Mouse (Mus musculus): ENCODE results near the gene Dnase1. TPM values are rescaled to one million over a fixed set of nuclear protein-coding genes. Genes with fewer than 3 reads are reported as not detected.
A peak's percentile ranks its signal among the peaks of the same experiment; 100 is the strongest.
"Not testable (repeated sequence)": the region's sequence is repeated elsewhere in the genome, so short reads cannot be mapped to it uniquely, and the experiment has no call there.

The Dnase1 gene
- total RNA-seq, 2 experiments from 2014 or later = not detected

DNA sequence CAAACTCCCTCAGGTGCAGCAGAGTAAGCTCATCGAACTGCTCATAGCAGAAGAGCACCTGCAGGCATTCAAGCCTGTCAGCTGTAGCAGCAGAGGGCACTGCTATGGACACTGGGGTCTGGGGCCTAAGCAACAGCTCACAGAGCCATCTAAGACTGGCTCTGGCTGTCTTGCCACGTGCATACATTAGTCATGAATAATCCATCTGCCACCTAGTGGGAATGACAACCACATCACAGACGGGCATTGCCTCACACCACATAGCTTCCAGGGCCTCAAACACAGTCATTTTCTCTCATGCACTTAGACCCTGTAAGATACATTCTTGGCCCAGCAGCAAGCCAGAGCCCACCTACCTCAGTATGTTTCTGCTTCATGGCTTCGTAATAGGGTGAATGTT is 8.8 kb downstream of the Dnase1 start:
- DNase-seq = no peak

DNA sequence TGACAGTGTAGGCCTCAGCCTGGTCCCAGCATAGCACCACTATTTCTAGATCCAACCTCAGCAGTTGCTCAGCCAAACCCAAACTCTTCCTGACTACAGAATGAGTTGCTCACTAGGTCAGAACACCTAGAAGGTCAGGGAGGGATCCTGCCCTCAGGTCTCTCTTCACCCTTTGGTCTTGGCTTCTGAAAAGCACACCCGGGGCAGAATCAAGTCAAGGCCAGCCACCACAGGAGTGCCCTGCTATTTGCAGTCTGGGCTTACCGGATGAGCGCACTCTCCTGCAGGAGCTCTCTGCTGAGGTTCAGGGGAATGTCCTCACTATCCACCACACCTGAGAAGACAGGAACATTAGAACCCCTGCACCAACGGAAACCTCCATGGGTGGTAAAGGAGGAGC is 15.9 kb downstream of the Dnase1 start:
- DNase-seq = no peak

DNA sequence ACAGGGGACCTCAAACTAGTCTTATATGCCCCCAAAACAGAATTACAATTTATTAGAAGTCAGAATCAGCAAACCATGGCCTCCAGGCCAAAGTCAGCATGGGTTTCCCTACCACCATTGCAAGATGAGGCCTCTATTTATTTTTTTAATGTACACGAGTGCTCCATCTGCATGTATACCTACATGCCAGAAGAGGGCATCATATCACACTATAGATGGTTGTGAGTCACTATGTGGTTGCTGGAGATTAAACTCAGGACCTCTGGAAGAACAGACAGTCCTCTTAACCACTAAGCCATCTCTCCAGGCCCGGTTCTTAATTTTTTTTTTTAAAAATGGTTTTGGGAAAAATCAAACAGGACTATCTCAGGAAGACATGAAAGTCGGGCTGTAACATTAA is 17.1 kb downstream of the Dnase1 start:
- no peak for DNase-seq

DNA sequence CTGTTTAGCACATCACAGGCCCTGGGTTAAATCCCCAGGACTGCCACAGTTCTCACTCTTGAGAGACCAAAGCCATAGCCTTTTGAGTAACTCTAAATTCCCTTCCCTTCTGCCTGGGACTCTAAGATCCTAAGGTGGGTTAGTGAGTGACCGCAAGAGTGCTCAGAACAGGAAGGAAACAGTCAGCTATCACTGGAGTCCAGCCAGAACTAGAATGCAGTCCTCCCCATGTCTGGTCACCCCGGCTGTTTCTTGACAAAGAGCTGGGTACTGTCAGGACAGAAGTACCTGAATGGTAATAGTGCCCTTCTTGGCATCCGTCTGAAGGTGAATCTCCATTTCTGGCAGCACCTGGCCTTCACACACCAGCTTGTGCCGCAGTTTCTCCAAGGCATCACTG is 28.2 kb downstream of the Dnase1 start:
- DNase-seq = no peak

DNA sequence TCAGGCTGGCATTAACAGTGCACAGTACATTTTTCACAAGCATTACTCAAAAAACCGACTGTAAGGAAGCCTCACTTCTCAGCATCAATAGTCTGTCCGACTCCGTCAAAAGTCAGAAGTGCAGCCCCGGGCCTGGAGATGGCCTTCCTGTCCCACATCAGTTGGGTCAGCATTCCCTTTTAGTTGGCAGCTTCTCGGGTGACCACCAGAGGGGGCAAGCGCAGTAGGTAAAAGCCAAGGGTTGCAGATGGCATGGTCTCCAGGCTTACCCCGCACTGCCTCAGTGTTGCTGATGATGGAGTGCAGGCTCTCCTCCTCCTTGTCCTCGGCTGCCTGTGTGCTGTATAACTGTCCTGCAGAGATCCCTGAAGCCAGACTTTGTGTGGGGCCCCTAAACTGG is 31.8 kb downstream of the Dnase1 start:
- peak; percentile 20 for DNase-seq

DNA sequence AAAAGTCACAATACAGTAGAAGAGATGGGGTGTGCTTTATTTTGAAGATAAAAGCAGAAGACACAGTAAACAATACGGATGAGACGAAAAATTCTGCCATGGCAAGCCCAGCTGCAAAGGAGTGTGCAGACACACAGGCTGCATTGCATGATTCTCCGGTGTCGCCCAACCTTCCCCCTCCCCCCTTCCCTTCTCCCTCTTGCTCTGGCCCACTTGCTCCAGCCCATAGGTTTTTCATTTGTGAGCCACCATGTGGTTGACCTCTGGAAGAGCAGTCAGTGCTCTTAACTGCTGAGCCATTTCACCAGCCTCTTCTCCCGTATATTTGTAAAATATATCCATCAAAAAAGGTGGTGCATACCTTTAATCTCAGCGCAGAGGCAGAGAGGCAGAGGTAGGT is 37.6 kb downstream of the Dnase1 start:
- DNase-seq = no peak

DNA sequence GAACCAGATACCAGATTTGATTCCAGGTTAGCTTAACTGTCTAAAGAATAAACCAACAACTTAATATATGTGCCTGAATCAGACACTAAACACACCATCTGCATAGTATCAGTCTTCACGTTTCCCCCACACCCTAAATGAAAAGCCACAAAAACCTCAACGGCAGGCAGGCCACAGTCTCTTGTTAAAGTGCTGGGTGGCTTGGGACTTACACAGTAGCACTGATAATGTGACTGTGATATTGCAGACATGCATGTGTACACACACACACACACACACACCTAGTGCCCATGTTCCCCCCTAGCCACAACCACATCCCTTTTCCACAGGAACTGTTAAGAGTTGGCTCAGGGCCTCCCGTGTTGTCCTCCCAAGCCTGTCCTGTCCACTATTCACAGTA is 38.1 kb downstream of the Dnase1 start:
- no peak for DNase-seq

DNA sequence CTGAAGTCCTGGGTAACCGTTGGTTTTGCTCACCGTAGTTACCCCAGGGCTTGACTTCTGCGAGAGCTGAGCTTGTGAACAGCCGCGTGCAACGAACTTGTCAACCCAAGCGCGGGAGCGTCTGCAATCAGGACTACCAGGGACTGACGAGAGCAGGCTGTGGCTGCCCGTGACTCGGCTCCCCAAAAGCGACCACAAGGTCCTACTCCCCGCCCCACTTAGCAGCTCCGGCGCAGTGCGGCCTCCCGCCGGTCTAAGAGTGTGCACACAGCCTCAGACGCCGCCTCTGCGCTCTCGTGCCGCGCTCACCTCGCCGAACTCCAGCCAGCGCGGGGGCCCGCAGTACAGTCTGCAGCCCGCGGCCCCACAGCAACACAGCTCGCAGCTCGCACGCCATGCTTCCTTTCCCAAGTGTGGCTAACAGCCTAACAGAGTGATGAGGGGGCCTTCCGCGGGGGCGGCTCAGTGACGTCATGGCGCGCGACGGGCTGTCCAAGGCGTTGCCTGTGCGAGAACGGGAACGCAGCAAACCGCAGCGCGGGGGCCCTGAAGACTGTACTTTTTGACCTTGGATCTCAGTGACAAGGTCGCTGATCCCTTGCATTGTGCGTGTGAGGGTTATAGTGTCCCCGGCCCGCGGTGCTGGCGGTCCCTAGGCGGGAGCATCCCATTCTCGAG is 40.8 kb downstream of the Dnase1 start, which contains the start of gene Trap1:
TSS of gene Trap1 (minus strand) at position 444 of the 678 bp plus-strand sequence.
- DNase-seq = peak; percentile 91

DNA sequence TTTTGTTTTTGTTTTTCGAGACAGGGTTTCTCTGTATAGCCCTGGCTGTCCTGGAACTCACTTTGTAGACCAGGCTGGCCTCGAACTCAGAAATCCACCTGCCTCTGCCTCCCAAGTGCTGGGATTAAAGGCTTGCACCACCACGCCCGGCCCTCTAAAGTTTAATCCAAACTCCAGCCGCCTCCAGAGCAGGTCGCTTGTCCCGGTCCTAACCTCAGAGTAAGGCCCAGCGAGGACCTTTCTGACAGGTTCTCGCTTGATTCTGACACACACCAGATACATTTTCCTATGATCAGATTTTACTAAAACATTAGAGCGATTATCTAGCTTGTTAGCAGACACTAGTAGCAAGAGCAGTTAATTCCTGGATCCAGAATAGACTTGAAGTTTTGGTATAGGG is 41.6 kb downstream of the Dnase1 start:
- not testable (repeated sequence) for DNase-seq

DNA sequence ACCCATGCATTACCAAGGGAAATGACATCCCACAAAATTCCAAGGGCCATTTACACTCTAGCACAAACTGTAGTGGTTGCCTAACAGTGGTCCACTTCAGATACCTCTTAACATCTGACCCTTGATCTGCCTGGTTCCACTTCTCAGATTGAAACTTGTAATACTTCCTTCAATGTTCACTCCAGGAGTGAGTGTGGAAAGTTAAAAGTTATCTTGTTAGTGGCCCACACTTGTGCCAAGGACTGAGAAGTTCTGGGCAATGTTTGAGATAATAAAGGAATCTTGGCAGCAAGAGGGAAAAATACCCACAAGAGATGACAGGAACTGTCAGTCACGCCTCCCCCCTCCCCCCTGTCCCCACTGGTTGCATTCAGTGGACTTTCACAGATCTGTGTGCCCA is 42.9 kb downstream of the Dnase1 start:
- no peak for DNase-seq

DNA sequence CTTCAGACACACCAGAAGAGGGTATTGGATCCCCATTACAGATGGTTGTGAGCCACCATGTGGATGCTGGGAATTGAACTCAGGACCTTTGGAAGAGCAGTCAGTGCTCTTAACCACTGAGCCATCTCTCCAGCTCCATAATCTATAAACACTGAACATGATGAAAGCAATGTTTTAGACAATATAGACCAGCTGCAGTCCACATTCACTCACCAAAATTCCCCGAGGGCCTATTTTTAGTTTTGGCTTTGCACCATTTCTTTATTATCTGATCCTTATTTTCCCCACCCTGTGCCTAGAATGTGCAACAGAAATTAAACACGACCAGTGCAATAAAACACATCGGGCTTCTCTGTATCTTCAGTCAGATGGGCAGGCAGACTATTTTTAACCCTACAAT is 43.7 kb downstream of the Dnase1 start:
- not testable (repeated sequence) for DNase-seq

DNA sequence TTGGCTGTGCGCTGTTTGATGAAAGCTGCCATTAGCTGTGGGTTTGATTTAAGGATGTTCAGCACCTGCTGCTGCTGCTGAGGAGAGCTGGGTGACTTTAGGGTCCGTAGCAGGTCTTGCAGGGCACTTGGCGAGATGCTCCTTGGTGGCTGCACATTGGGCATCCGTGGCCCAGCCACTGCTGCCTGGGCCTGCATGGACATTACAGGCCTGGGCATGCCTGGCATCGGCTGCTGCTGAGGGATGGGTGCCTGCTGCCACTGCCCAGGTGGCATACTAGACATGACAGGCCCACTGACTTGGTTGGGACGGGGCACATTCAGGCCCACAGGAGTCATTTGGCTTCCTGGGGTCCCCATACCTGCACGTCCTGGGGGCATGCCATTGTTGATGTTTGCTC is 48.3 kb downstream of the Dnase1 start:
- no peak for DNase-seq

DNA sequence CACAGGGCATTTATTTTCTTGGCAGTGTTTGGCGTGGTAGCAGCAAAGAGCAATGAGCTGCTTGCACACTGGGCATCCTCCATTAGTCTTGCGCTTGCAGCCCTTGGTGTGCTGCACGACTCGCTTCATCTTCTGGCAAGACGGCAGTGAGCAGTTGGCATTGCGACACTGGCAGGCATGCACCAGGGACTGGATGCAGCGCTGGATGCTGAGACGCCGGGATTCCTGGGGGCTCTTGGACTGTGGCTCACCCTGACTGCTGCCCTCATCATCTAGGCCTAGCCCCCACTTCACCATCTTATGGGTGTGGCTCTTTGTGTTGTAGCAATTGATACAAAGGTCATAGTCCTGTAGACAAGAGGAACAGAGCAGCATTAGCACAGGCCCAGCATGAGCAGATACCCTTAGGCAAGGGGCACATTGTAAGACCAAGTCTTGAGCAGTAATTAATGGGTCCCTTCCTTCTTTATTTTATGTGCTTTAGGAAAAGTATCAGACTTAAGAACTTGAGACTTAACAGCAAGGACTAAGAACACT is 49.2 kb downstream of the Dnase1 start:
- DNase-seq = no peak

DNA sequence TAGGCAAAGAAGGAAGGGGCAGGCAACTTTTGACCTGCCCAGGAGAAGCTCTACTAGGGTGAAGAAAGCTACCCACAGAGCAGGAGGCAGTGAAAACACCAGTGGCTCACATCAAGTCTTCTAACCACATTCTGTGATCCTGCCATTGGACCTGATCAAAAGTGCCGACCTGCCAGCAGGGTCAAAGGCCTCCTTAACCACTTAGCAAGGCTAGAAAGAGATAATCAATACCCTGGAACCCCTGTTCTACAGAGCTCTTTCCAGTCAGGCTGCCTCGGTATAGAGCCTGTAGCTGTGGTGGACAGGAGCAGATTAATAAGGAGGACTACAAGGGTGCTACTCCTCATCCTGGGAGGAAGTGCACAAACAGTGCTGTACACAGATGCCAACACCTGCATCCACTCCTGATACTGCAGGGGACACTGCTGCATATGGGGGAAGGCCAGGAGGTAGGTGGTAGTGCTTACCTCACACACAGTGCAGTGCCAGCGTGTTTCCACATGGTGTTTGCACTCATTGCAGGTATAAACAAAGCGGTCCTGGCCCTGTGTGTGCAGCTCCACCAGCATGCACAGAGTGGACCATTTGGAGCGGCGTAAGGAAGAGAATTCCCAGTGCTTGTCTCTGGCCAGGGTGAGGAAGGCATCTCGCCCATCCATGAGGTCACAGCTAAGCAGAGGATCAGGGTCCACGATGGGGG is 50.6 kb downstream of the Dnase1 start:
- DNase-seq = no peak

Small RNAs within 50 kb of the gene (microRNA-seq; reads per million reads assigned to microRNA genes)
- gene Gm23413 (ENCODE audit: borderline replicate concordance in 2 of 2) = 0 reads per million in 2 experiments

Other genes with a start within 250 kb of the Dnase1 start
- gene Olfr15, start 206.1 kb upstream of the Dnase1 start, total RNA-seq (2021) = not detected
- gene Zfp174, start 189.7 kb upstream of the Dnase1 start, total RNA-seq (2021) = 1 to 10 TPM; 1.1 to 1.2 TPM
- gene Naa60, start 164.6 kb upstream of the Dnase1 start, total RNA-seq (2021) = 10 to 100 TPM; 22.7 to 29.7 TPM
- gene Zfp597, start 152.4 kb upstream of the Dnase1 start, total RNA-seq (2021) = 1 to 10 TPM; 5.2 to 6.5 TPM
- gene Gm20695, start 152.3 kb upstream of the Dnase1 start, total RNA-seq (2021) = not detected
- gene 1700037C18Rik, start 128.3 kb upstream of the Dnase1 start, total RNA-seq (2021) = 1 to 10 TPM; 1.5 to 1.6 TPM
- gene Cluap1, start 128.1 kb upstream of the Dnase1 start, total RNA-seq (2021) = 1 to 10 TPM; 7.4 TPM
- 1 to 10 TPM in 1 of 2 experiments, under 1 TPM in 1; 0.88 to 5.6 TPM for gene Nlrc3, start 60.3 kb upstream of the Dnase1 start, total RNA-seq (2021)
- 1 to 10 TPM; 6.0 to 6.2 TPM for gene Slx4, start 33.2 kb upstream of the Dnase1 start, total RNA-seq (2021)
- gene Trap1, start 40.9 kb downstream of the Dnase1 start, total RNA-seq (2021) = 100 to 1,000 TPM in 1 of 2 experiments, 10 to 100 TPM in 1; 98.1 to 108 TPM
- 10 to 100 TPM; 26.3 to 29.6 TPM for gene Crebbp, start 177.1 kb downstream of the Dnase1 start, total RNA-seq (2021)

Measured in gastrocnemius, postnatal 25 days (tissue).